Mouse (Mus musculus): ENCODE results near the gene Dgat2.

DNA sequence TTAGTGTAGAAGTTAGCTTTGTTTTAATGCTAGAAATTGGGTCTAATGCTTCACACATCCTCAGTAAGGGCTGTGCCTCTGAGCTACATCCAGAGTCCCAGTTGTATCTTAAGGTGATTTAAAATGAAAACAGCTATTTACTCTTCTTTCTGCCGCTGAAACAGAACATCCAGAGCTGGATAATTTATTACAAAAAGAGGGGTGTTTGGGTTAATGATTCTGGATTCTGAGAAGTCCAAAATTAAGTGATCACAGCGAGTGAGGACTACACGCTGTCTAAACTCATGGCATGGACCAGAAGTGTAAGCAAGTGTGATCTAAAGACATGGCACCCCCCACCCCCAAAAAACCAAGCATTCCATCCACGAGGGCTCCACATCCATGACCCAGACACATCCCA, 11.4 kb upstream of the Dgat2 start:
- no peak for TF ChIP-seq ZC3H11A (IDR thresholded peaks at IDR 0.05; ENCODE audit: low read depth, low read length)
- TF ChIP-seq POLR2A (IDR thresholded peaks at IDR 0.05; ENCODE audit: low read depth, low read length): no peak
- TF ChIP-seq CTCF (conservative IDR thresholded peaks at IDR 0.05 in 1 of 2, IDR thresholded peaks at IDR 0.05 in 1 of 2; ENCODE audit: low read depth in 2 of 2, low read length in 2 of 2): no peak
- TF ChIP-seq CHD2 (IDR thresholded peaks at IDR 0.05; ENCODE audit: low read length): no peak
- no peak for TF ChIP-seq SMC3 (IDR thresholded peaks at IDR 0.05; ENCODE audit: low read depth, low read length)
- TF ChIP-seq TBP (conservative IDR thresholded peaks at IDR 0.05; ENCODE audit: low read depth, low read length): no peak
- no peak for TF ChIP-seq EP300 (IDR thresholded peaks at IDR 0.05; ENCODE audit: low read length)
- TF ChIP-seq NELFE (IDR thresholded peaks at IDR 0.05; ENCODE audit: low read depth, low read length): no peak
- TF ChIP-seq POLR2AphosphoS2 (IDR thresholded peaks at IDR 0.05; ENCODE audit: low read depth, low read length): no peak
- TF ChIP-seq JUN (IDR thresholded peaks at IDR 0.05; ENCODE audit: insufficient read depth, low read depth, low read length): no peak
- no peak for TF ChIP-seq CHD1 (IDR thresholded peaks at IDR 0.05; ENCODE audit: low read depth, low read length)

Data from CH12.LX (cell line).